20 mouse cellular contexts compared by ENCODE assay signal in genomic region chr16:18723874-18724273, GRCm38 (mm10). TPM values are rescaled to one million over a fixed set of nuclear protein-coding genes. Genes with fewer than 3 reads are reported as not detected.
A peak's percentile ranks its signal among the peaks of the same experiment; 100 is the strongest.
DNase-seq lines count a peak whose midpoint lies in the region; ATAC-seq and TF ChIP-seq lines count a peak whose summit lies in the region.
"Had no signal": no experiment of that assay in that cellular context is flagged by ENCODE, and none has a peak within 500 bp of the region (broad histone marks: within the 10 kb centered on the region; RNA-seq: fewer than 3 reads in every experiment).

No protein-coding gene starts in this region.

- H3K4me1 ChIP-seq in heart, embryonic 11.5 days (ENCODE audit: control insufficient read depth, insufficient read depth, low read length) = no peaks in the 10 kb centered on the region
- no peaks in the 10 kb centered on the region for H3K4me1 ChIP-seq in liver, postnatal 0 days (ENCODE audit: insufficient read depth)
- H3K4me1 ChIP-seq in liver, embryonic 12.5 days = no peaks in the 10 kb centered on the region
- H3K4me1 ChIP-seq: embryonic facial prominence, embryonic 13.5 days; heart, embryonic 10.5 days; midbrain, embryonic 13.5 days; neural tube, embryonic 15.5 days had no signal

- H3K9me3 ChIP-seq in heart, embryonic 11.5 days (replicated peaks; ENCODE audit: control insufficient read depth, low read length) = no peaks in the 10 kb centered on the region
- no peaks in the 10 kb centered on the region for H3K9me3 ChIP-seq in liver, postnatal 0 days (ENCODE audit: low read length)
- H3K9me3 ChIP-seq in liver, embryonic 12.5 days (replicated peaks) = no peaks in the 10 kb centered on the region
- H3K9me3 ChIP-seq: embryonic facial prominence, embryonic 13.5 days; G1E; heart, embryonic 10.5 days; midbrain, embryonic 13.5 days; neural tube, embryonic 15.5 days had no signal

- DNase-seq in heart, postnatal 4 days = no peak
- no peak for DNase-seq in liver, postnatal 0 days
- DNase-seq in liver (no peak), R1 (ENCODE audit: low read depth, low spot score) (peak; percentile 32)
- DNase-seq: cerebellum, adult 11-12 months; gastrocnemius, postnatal 25 days; heart, postnatal 14 days; kidney, adult 8-10 months; thymus, adult 2 months had no signal

- no peak for TF ChIP-seq EP300 in liver, postnatal 0 days (IDR thresholded peaks at IDR 0.05; ENCODE audit: low read depth)

- H3K4me3 ChIP-seq in heart, embryonic 11.5 days (ENCODE audit: low read depth, low read length) = no peak overlapping the region
- H3K4me3 ChIP-seq in liver, postnatal 0 days (ENCODE audit: low read depth, low read length) = no peak overlapping the region
- H3K4me3 ChIP-seq in liver, embryonic 12.5 days = no peak overlapping the region
- H3K4me3 ChIP-seq: embryonic facial prominence, embryonic 13.5 days; heart, embryonic 10.5 days; midbrain, embryonic 13.5 days; myocyte; neural tube, embryonic 15.5 days had no signal

- WGBS in heart, embryonic 11.5 days (ENCODE audit: insufficient replicate concordance) = 39% methylated on average over 3 of the region's 3 CpGs
- 42% methylated on average over 3 of the region's 3 CpGs for WGBS in liver, postnatal 0 days (ENCODE audit: insufficient replicate concordance)
- 30% methylated on average over 3 of the region's 3 CpGs for WGBS in liver, embryonic 12.5 days (ENCODE audit: insufficient replicate concordance)

- peak; percentile 19; the same call in 1 of the 2 replicates for TF ChIP-seq CTCF in liver, postnatal 0 days (IDR thresholded peaks at IDR 0.05; ENCODE audit: low read depth)

- H3K27ac ChIP-seq in heart, embryonic 11.5 days (ENCODE audit: low read depth, low read length) = no peak overlapping the region
- no peak overlapping the region for H3K27ac ChIP-seq in liver, postnatal 0 days (ENCODE audit: low read depth)
- no peak overlapping the region for H3K27ac ChIP-seq in liver, embryonic 12.5 days
- H3K27ac ChIP-seq: embryonic facial prominence, embryonic 13.5 days; heart, embryonic 10.5 days; liver, embryonic 14.5 days; macrophage; midbrain, embryonic 13.5 days; neural tube, embryonic 15.5 days had no signal

- no peaks in the 10 kb centered on the region for H3K27me3 ChIP-seq in heart, embryonic 11.5 days (ENCODE audit: control insufficient read depth, insufficient read depth, low read length)
- H3K27me3 ChIP-seq in liver, postnatal 0 days (ENCODE audit: insufficient read depth, low read length) = no peaks in the 10 kb centered on the region
- peaks cover 8% of the 10 kb centered on the region for H3K27me3 ChIP-seq in liver, embryonic 12.5 days (replicated peaks)
- H3K27me3 ChIP-seq: midbrain, embryonic 13.5 days; neural tube, embryonic 15.5 days had no signal

- no peak for ATAC-seq in heart, embryonic 11.5 days (replicated peaks; ENCODE audit: insufficient number of reproducible peaks, low FRiP score, low TSS enrichment)
- no peak for ATAC-seq in liver, postnatal 0 days
- 0 out of 2 replicates have a peak, but pooled peaks have one; percentile 11 for ATAC-seq in megakaryocyte progenitor cell, adult 5-6 weeks (replicated peaks; ENCODE audit: poor library complexity)
- no peak for ATAC-seq in liver, embryonic 12.5 days
- ATAC-seq: midbrain, embryonic 13.5 days had no signal

- H3K36me3 ChIP-seq in heart, embryonic 11.5 days (ENCODE audit: control insufficient read depth, insufficient read depth, low read length) = no peaks in the 10 kb centered on the region
- H3K36me3 ChIP-seq in liver, postnatal 0 days (replicated peaks; ENCODE audit: insufficient read depth, low read length) = no peaks in the 10 kb centered on the region
- no peaks in the 10 kb centered on the region for H3K36me3 ChIP-seq in liver, embryonic 12.5 days
- H3K36me3 ChIP-seq: embryonic facial prominence, embryonic 13.5 days; G1E; heart, embryonic 10.5 days; midbrain, embryonic 13.5 days; neural tube, embryonic 15.5 days had no signal

- 0 out of 2 replicates have a peak overlapping the region, but pooled peaks have one; percentile 10 for H3K9ac ChIP-seq in heart, embryonic 11.5 days (ENCODE audit: low read depth, low read length)
- no peak overlapping the region for H3K9ac ChIP-seq in liver, postnatal 0 days (replicated peaks)
- no peak overlapping the region for H3K9ac ChIP-seq in liver, embryonic 12.5 days
- H3K9ac ChIP-seq: embryonic facial prominence, embryonic 13.5 days; liver, embryonic 14.5 days; midbrain, embryonic 13.5 days; neural tube, embryonic 15.5 days had no signal

- no peak overlapping the region for H3K4me2 ChIP-seq in heart, embryonic 11.5 days
- H3K4me2 ChIP-seq in liver, postnatal 0 days (ENCODE audit: low read depth, low read length) = no peak overlapping the region
- H3K4me2 ChIP-seq in liver, embryonic 12.5 days = no peak overlapping the region
- H3K4me2 ChIP-seq: embryonic facial prominence, embryonic 13.5 days; midbrain, embryonic 13.5 days; neural tube, embryonic 15.5 days had no signal

RNA-seq across cellular contexts. Expression of gene Cldn5, which starts 52.8 kb away (rescaled TPM):
- 4.4 and 6.6 TPM in 2 replicates for polyA plus RNA-seq in heart, embryonic 11.5 days (2014; fragmentation: Nextera tagmentation; extraction: Ambion mirVana)
- total RNA-seq in heart, postnatal 4 days (2021) = 10 to 100 TPM; 85.2 to 89.4 TPM
- polyA plus RNA-seq in liver, postnatal 0 days (2015; fragmentation: Nextera tagmentation; extraction: Ambion mirVana) = 11.5 and 13.9 TPM in 2 replicates
- not detected in 2 replicates for total RNA-seq in megakaryocyte progenitor cell, adult 5-6 weeks (2015)
- total RNA-seq in megakaryocyte progenitor cell, adult 5-6 weeks (2017) = not detected in 2 replicates
- polyA plus RNA-seq in liver, embryonic 12.5 days (2016; fragmentation: Nextera tagmentation; extraction: Ambion mirVana) = 10.7 and 11.8 TPM in 2 replicates
- total RNA-seq: G1E had no signal
- polyA plus RNA-seq: macrophage had no signal
